Mouse (Mus musculus): Measurements from ENCODE around the gene Plk3. TPM values are rescaled to one million over a fixed set of nuclear protein-coding genes. Genes with fewer than 3 reads are reported as not detected.
"Not testable (repeated sequence)": the region's sequence is repeated elsewhere in the genome, so short reads cannot be mapped to it uniquely, and the experiment has no call there.

The Plk3 gene
- 24.2 and 25.4 TPM in 2 replicates for total RNA-seq (2017)

DNA sequence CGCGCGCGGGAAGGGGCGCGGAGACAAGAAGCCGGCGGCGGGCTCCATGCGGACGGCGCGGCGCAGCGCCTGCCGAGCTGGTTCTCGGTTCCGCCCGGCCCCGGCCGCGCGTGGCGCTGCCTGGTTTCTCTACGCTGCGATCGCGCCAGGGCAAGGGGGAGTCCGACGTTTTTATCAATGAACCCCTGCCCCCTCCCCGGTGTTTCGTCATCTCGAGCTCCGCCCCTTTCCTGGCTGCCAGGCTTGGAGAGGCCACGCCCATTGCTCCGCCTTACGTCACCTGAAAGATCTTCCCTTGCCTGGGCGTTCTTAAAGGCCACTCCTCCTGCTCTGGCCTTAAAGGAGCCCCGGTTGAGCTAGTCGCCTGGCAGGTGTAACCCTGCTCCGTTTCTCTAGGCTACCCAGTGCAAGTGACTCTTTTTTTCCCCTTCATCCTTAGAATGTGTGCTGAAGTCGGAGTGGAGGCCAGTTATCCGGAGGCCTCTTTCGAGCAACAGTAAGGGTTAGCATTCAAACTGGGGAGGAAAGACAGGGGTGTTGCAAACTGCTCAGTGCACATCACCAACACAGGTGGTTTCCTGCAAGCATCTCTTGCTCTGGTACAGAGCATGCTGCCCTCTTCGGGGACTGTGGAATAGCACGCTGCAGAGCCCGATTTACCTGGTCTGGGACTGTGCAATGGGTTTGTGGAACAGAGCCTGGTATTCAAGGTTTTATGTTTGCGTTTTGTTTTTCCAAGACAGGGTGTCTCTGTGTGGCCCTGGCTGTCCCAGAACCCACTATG is at the start of gene Plk3:
Plk3 (minus strand) TSS at position 147 of the 784 bp plus-strand sequence.
- peak; percentile 89 for ATAC-seq (ENCODE audit: extremely low read depth, insufficient number of reproducible peaks, low FRiP score, poor library complexity, severe bottlenecking)

GRCm38 (mm10) chr4:117182759-117183096 is 49.0 kb upstream of the Plk3 start:
- ATAC-seq (ENCODE audit: extremely low read depth, insufficient number of reproducible peaks, low FRiP score, poor library complexity, severe bottlenecking): not testable (repeated sequence)

- peak; percentile 100 for ATAC-seq (ENCODE audit: extremely low read depth, insufficient number of reproducible peaks, low FRiP score, poor library complexity, severe bottlenecking)
These were observed 48.3 kb upstream of the Plk3 start, which contains the start of gene Kif2c for GRCm38 (mm10) chr4:117181863-117182758. Gene Kif2c, minus strand, starts transcription at chr4:117182639.

DNA sequence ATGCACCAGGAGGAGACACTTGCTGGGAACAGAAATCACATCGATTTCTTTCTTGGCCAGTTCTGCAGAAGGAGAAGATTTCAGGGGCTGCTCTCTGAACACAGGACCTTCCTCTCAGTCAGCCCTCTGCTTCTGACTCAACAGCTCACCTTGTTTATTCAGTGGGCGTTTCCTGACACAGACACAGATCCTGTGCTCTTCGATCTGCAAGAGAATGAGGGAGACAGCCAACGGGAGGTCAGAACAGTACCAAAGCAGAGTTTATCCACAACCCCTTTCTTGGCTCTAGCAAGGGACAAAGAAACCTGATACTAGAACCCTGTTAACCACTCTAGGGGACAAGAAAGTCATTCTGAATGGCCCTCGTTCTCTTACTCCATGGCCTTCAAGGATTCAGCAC is 36.2 kb upstream of the Plk3 start:
- ATAC-seq (ENCODE audit: extremely low read depth, insufficient number of reproducible peaks, low FRiP score, poor library complexity, severe bottlenecking): no peak

DNA sequence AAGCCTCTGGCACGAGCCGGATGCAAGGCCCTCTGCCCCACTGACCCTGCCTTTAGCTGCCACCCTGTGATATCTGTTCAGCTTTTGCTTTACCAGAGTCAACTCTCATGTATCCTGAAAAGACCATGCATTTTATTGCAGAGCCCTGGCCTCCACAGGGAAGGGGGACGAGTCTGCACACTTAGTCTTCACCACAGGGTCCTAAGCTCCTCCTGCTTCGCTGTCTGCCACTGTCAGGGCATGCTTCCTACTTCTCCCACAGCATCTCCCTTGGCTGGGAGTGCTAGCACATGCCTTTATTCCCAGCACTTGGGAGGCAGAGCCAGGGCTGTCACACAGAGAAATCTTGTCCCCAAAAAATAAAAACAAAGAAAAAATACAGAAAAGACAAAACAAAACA is 27.4 kb upstream of the Plk3 start:
- ATAC-seq (ENCODE audit: extremely low read depth, insufficient number of reproducible peaks, low FRiP score, poor library complexity, severe bottlenecking): no peak

DNA sequence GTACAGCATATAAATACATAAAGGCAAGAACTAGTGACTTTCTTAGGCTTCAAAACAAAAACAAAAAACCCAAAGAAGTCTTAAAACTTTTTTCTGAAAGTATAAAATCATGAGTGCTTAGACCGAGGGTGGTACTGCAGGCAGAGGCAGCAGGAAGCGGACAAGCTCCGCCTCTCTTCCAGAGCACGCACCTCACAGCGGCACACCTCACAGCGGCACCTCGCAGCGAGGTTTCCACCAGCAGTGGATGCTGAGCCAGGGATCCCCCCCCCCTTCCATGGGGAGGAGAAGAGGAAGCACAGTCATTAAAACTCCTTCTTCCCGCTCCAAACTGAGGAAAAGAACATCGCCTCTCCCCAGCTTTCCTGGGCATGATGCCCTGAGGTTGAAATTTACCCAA is 25.9 kb upstream of the Plk3 start:
- ATAC-seq (ENCODE audit: extremely low read depth, insufficient number of reproducible peaks, low FRiP score, poor library complexity, severe bottlenecking): no peak

DNA sequence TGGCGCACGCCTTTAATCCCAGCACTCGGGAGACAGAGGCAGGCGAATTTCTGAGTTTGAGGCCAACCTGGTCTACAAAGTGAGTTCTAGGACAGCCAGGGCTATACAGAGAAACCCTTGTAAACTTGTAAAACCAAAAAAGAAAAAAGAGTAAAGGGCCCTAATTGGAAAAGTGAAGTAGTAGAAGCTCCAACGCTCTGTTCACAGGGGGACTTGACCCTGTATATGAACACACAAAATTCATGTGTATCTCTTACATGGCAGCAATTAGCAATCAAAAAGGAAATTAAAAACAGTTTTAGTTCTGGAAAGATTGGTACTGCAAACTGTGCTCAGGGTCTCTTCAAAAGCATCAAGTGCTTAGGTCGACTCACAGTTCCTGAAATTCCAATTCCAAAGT is 22.6 kb upstream of the Plk3 start:
- no peak for ATAC-seq (ENCODE audit: extremely low read depth, insufficient number of reproducible peaks, low FRiP score, poor library complexity, severe bottlenecking)

DNA sequence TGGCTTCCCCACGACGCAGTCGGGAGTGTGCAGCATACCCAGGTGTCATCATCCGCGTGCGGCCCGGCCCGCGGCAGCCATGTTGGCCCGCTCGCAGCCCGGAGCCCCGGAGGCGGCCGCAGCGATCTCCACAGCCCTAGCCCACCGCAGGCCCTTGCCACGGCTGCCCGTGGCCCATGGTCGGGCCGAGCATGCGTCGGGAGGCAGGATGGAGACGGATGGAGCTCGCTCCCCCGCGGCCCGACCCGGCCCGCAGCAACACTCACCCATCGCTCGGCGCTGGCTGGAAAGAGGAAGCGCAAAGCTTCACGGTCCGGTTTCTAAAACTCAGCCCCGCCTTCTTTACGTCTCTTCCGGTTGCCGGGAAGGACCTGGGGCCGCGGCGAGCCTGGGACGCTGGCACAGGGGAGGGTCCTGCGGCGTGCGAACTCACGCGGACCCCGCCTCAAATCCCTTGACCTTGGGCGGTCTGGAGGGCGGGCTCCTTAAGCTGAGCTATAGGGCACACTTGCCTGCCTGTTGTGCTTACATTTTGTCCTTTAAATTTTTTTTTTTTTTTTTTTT is 22.1 kb upstream of the Plk3 start, which contains the start of gene Rps8:
Rps8 (minus strand) TSS at position 452 of the 564 bp plus-strand sequence.
- peak; percentile 92 for ATAC-seq (ENCODE audit: extremely low read depth, insufficient number of reproducible peaks, low FRiP score, poor library complexity, severe bottlenecking)

GRCm38 (mm10) chr4:117155020-117155791 is 21.4 kb upstream of the Plk3 start:
- ATAC-seq (ENCODE audit: extremely low read depth, insufficient number of reproducible peaks, low FRiP score, poor library complexity, severe bottlenecking): no peak

DNA sequence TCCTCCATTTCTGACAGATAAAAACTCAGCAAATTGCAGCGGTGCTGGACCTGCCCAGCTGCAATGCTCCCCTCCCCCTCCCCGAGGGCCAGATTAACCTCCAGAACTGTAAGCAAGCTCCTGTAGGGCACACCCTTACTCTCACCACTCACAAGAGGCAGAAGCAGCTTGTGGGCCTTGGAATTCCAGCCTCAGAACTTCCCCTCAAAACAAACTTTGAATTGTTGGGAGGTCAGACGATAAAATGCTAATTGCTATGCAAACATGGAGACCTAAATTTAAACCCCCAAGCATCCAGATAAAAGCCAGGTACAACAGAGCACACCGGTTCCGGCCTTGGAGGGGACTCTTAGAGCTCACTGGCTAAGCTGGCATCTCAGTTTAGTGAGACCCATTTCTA is 19.0 kb upstream of the Plk3 start:
- ATAC-seq (ENCODE audit: extremely low read depth, insufficient number of reproducible peaks, low FRiP score, poor library complexity, severe bottlenecking): no peak

GRCm38 (mm10) chr4:117151416-117151815 is 17.7 kb upstream of the Plk3 start:
- ATAC-seq (ENCODE audit: extremely low read depth, insufficient number of reproducible peaks, low FRiP score, poor library complexity, severe bottlenecking): no peak

DNA sequence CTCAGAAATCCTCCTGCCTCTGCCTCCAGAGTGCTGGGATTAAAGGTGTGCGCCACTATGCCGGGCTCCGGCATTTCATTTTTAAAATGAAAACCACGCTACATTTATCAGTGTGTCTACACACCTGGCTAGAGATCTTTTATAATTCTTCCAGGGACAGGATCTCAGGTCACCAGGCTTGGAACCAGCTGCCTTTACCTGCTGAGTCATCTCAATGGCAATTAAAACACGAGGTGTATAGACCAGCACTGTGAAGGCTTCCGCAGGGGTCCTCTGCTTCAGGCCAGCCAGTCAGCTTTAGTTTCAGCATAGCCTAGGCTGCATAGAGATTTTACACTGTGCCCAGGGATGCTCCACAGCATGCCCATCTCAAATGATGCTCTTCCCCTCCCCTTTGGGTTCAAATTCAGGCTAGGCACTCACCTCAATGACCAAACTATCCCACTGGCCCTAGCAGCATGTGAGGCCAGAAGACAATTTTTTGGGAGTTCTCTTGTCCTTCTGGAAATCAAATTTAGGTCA is 16.5 kb upstream of the Plk3 start:
- ATAC-seq (ENCODE audit: extremely low read depth, insufficient number of reproducible peaks, low FRiP score, poor library complexity, severe bottlenecking): no peak

GRCm38 (mm10) chr4:117149291-117150211 is 15.8 kb upstream of the Plk3 start:
- ATAC-seq (ENCODE audit: extremely low read depth, insufficient number of reproducible peaks, low FRiP score, poor library complexity, severe bottlenecking): no peak

GRCm38 (mm10) chr4:117148815-117149214 is 15.1 kb upstream of the Plk3 start:
- ATAC-seq (ENCODE audit: extremely low read depth, insufficient number of reproducible peaks, low FRiP score, poor library complexity, severe bottlenecking): no peak

DNA sequence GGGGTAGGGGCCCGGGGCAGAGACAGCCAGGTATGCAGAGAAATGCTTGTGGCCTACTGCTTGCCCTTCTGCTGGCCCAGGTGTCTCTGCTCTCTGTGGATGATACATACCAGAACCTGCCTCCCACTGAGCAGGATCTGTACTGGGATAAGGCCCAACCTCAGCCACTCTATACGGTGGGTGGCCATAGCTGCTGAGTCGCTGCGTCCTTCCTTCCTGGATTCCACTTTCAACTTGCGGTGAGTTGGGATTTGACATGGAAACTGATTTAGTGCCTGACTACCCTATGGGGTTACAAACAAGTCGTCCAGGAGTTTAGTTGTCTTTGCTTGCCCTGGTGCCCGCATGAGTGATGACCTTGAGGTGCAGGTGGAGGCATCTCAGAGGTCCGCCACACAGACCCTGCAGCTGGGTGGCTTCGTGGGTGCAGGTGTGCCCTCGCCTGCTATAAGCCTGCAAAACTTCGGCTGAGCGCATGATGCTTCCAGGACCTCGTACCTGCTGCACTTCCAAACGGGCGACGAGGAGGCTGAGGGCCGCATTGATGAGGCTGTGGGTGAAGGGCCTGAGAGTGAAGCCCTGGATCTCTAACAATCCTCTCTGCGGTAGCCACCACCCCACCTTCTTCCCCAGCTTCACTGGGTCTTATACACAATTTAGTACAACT is 14.4 kb upstream of the Plk3 start:
- ATAC-seq (ENCODE audit: extremely low read depth, insufficient number of reproducible peaks, low FRiP score, poor library complexity, severe bottlenecking): no peak

DNA sequence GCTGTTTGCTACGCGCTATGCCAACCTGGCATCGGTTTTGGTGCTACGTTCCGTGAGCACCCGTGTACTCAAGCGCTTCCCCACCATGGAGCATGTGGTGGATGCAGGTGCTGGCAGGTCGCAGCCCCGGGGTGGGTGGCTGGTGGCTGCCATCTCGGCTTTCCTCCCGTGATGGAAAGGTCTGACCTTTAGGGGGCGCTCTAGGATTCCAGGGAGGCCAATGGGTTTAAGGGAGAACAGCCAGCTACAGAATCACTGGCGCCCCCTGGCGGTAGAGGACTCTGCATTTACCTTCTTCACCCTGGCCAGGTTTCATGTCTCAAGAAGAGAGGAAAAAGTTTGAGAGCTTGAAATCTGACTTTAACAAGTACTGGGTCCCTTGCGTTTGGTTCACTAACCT is 12.4 kb upstream of the Plk3 start:
- peak; percentile 78 for ATAC-seq (ENCODE audit: extremely low read depth, insufficient number of reproducible peaks, low FRiP score, poor library complexity, severe bottlenecking)

DNA sequence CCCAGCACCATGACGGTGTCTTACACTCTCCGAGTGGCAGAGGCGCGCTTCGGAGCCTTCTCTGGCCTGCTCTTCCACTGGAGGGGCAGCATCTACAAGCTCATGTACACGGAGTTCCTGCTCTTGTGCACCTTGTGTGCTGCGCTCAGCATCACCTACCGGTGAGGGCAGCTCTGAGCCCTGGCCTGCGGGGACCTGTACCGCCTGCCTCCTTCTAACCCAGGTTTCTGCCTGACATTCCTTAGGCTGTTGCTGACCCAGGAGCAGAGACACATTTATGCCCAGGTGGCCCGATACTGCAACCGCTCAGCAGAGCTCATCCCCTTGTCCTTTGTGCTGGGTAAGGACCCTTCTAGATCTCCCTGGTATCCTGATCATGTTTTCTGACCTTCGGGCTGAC is 11.5 kb upstream of the Plk3 start:
- ATAC-seq (ENCODE audit: extremely low read depth, insufficient number of reproducible peaks, low FRiP score, poor library complexity, severe bottlenecking): no peak
